Mouse (Mus musculus) heart, adult 8-10 months (tissue): ENCODE measurements at regions not wholly inside any gene's neighbourhood (a gene's known extent, or its start where the extent isn't known, plus 50 kb on each side); places are given as distances from the start of the nearest gene placed in this dataset.

Experiments used
- DNase-seq: peaks from one replicate; pipeline ENCODE4 v3.0.0; 2022; ENCODE audit warnings: low spot score

- DNase-seq: no peak
Measured at GRCm38 (mm10) chr3:128122111-128122510, 226.0 kb upstream of the Fam241a start.

GRCm38 (mm10) chr3:128120647-128121440 lies 224.7 kb upstream of the Fam241a start:
- no peak for DNase-seq

DNA sequence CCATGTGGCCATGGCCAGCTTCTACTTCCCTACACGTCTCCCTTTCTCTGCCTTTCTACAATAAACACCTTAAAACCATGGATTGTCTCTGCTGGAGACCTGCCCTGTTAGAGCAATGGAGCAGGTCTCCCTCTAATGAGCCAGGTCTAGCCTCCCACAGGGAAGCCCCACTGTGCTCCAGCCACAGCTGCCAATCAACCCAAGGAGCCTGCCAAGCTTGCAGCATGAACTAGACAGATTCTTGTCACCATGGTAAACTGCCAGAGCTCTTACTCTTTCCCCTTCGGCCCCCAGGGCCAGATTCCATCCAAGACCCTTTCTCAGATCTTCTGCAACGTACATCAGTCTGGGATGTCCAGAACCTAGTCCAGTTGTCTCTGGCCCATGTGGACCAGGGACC lies 217.1 kb upstream of the Fam241a start:
- DNase-seq: no peak

GRCm38 (mm10) chr3:128110406-128110805 lies 214.3 kb upstream of the Fam241a start:
- no peak for DNase-seq

DNA sequence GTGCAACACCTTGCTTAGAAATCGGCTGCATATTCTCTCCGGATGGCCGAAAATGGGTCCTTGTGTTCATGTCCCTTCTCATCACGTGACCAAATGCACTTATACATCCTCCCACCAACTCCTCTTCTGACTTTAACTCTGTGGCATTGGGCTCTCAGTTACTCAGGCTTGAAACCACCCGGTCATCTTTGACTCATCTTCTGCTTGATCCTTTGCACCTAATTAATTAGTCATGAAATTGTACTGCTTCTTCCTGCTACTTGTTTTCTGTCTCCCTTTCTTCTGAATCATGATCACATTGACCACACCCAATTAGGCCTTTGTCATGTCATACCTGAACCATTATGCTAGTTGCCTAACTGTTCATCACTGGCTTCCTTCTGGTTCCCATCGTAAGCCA lies 208.4 kb upstream of the Fam241a start:
- DNase-seq: no peak

GRCm38 (mm10) chr3:128093046-128093445 lies 196.9 kb upstream of the Fam241a start:
- no peak for DNase-seq

DNA sequence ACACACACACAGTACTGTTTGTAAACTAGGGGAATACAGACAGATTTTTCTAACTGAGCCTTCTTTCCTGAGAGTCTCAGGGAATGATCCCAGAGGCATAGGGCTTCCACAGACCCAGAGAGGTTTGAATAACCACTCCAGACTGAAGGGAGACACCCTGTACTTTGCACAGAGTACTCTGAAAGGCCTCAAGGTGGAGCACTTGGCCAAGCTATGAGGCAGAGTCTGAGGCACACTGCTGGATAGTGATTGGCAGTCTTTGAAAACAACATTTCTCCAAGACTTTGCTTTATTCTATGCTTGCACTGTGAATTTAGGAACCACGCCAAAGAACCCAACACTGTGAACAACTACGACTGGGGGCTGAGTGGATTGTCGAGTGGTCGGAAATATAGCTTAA lies 192.1 kb upstream of the Fam241a start:
- DNase-seq: no peak

DNA sequence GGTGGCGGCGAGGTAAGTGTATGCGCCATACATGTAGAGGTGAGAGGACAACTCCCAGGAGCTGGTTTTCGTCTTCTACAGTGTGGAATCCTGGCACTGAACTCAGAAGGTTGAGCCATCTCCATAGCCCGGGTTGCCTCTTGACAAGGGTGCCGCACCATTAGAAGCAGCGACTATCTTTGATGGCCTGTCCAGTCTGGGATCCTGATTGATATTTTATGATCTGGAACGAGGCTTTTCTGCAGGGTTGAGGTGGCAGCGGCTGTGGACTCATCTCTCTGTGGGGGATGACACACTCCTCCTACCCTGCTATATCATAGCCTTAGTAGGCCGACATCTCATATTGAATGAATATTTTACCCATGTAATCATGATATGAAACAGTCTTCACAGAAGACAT lies 191.0 kb upstream of the Fam241a start:
- no peak for DNase-seq

GRCm38 (mm10) chr3:128082463-128082862 lies 186.3 kb upstream of the Fam241a start:
- no peak for DNase-seq

GRCm38 (mm10) chr3:128081430-128081829 lies 185.3 kb upstream of the Fam241a start:
- DNase-seq: no peak

DNA sequence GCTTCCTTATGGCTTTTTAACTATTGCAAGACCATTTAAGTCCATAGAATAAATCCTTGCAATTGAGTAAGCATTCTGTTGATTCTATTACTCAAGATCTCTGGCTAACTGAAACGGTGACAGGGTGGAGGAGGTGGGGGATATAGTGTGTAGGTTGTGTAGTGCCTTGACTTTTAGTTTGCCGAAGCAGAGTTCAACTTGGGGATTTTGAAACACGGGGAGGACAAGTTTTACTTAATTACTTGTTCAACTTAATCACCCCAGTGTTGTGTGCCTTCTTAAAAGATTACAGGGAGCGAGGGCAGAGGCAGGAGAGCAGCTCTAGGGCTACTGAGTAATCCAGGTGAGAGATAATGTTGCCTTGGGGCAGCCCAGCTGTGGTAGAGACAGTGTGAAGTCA lies 171.7 kb upstream of the Fam241a start:
- DNase-seq: no peak

GRCm38 (mm10) chr3:128054031-128054430 lies 157.9 kb upstream of the Fam241a start:
- DNase-seq: no peak

- no peak for DNase-seq
Measured at GRCm38 (mm10) chr3:128043709-128044108, 147.6 kb upstream of the Fam241a start.

- DNase-seq: no peak
Measured at GRCm38 (mm10) chr3:128040407-128041115, 144.4 kb upstream of the Fam241a start.

DNA sequence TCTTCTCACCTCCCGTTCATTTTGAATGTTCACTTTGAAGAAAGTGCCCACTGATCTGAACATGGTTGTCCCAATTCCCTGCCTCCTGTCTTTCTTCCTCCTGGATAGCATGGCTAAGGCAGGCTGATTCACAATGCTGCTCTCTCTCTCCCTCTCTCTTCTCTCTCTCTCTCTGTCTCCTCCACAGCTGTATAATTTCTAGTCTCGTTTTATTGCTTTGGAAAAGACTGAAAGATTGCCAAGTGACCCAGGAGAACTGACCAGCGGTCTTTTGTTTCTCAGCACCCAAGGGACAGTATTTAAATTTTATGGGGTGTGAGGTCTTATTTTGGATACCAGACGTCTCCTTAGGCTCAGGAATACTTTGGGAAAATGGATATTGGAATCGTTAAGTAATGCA lies 143.1 kb upstream of the Fam241a start:
- DNase-seq: no peak

- DNase-seq: no peak
Measured at GRCm38 (mm10) chr3:128036538-128036937, 140.4 kb upstream of the Fam241a start.

GRCm38 (mm10) chr3:128030352-128030751 lies 134.2 kb upstream of the Fam241a start:
- DNase-seq: no peak

GRCm38 (mm10) chr3:128029565-128029915 lies 133.4 kb upstream of the Fam241a start:
- no peak for DNase-seq

GRCm38 (mm10) chr3:128028856-128029564 lies 132.9 kb upstream of the Fam241a start:
- no peak for DNase-seq

DNA sequence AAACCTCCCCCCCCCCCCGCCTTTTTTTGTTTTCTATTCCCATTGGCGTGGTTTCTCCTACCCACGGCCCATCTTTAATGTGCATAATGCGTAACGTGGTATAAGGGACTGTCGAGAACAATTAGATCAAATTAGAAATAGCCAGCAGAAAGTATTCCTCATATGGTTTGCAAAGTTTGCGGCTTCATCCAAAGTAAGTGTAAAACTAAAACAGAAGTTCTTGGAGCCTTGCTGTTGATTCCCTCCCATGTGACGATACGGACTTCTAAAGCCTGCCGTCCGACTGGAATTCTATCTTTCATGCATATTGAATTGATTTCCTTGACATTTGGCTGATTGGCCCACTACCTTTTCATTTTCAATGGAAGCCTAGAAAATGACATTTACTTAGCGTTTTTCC lies 128.7 kb upstream of the Fam241a start:
- DNase-seq: no peak

DNA sequence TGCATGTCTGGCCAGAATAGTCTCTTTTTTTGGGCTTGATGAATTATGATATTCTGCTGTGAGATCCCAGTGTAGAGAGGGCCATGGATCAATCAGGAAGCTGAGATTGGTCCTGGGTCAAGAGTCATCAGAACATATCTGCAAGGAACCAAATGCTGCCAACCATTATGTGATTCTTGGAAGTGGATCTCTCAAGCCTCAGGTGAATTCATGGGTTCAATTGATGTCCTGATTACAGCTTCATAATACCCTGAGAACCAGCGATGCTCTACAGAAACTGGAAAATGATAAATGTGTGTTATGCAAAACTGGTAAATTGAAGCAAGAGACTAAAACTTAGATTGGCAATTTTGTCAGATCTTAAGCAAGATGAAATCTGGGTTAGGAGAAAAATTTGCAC lies 118.8 kb upstream of the Fam241a start:
- no peak for DNase-seq

DNA sequence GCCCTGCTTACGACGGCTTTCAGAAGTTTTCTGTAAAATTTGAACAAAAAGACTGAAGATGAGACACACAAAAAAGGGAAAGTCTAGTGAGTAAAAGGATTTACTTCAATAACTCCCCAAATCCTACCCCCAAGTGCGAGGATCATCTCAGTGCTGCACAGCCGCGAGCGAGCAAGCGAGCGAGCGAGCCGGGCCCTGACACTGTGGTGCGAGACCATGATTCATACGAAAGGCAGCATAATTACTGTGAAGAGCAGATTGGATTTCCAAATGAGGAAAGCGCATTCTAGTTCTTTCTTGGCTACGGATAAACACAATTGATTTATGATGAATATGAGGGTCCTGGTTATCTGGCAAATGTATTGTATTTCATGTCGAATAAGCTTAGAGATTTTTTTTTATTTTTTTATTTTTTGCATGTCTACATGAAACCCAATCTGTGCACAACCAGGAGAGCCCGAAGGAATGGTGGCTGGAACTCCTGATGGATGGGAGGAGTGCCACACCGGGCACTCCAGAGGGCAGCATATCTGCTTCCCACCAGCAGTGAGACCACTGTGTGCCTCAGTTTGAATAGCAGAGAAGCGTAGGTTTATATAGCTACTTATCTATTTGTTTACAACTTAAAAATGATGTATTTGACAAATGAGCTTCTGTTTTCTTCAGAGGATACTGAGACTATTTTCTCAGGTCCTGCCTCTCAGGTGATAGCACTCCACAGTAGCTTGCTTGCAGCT lies 106.9 kb upstream of the Fam241a start:
- no peak for DNase-seq
